Mouse (Mus musculus) midbrain, embryonic 14.5 days (tissue): ENCODE data around the gene Nkx2-5. TPM values are rescaled to one million over a fixed set of nuclear protein-coding genes. Genes with fewer than 3 reads are reported as not detected.
A peak's percentile ranks its signal among the peaks of the same experiment; 100 is the strongest.

ENCODE experiments used
- ATAC-seq: fragments of 200-750 bp; cut with Nextera tagmentation; 2 replicates; pipeline ENCODE4 v1.8.0; 2017; ENCODE audit warnings: moderate number of reproducible peaks, moderate library complexity; ENCODE audit not compliant: low FRiP score, low TSS enrichment
- DNase-seq: peaks from one replicate; pipeline ENCODE4 v3.0.0-alpha.2; 2015
- H3K27ac ChIP-seq: fragments of 300-500 bp; sonication (generic); replicated peaks from 2 replicates; pipeline ENCODE4 v1.5.1; 2014; ENCODE audit warnings: mild to moderate bottlenecking, low read depth, low read length, moderate library complexity
- H3K27me3 ChIP-seq: fragments of 300-500 bp; sonication (generic); 2 replicates; pipeline ENCODE4 v1.6.1; 2014; ENCODE audit warnings: low read length, control low read depth, mixed read lengths; ENCODE audit not compliant: control insufficient read depth, insufficient read depth
- H3K36me3 ChIP-seq: fragments of 300-500 bp; sonication (generic); 2 replicates; pipeline ENCODE4 v1.6.1; 2014; ENCODE audit warnings: low read length, control low read depth; ENCODE audit not compliant: control insufficient read depth, insufficient read depth
- H3K4me1 ChIP-seq: fragments of 300-500 bp; sonication (generic); 2 replicates; pipeline ENCODE4 v1.6.1; 2014; ENCODE audit warnings: mild to moderate bottlenecking, antibody characterized with exemption, low read length, control low read depth; ENCODE audit not compliant: control insufficient read depth, insufficient read depth
- H3K4me2 ChIP-seq: fragments of 300-500 bp; sonication (generic); 2 replicates; pipeline ENCODE4 v1.6.1; 2014; ENCODE audit warnings: mild to moderate bottlenecking, low read length, moderate library complexity
- H3K4me3 ChIP-seq: fragments of 300-500 bp; sonication (generic); replicated peaks from 2 replicates; pipeline ENCODE4 v1.5.1; 2014; ENCODE audit warnings: low read depth, low read length
- H3K9ac ChIP-seq: fragments of 300-500 bp; sonication (generic); replicated peaks from 2 replicates; pipeline ENCODE4 v1.6.1; 2014; ENCODE audit warnings: mild to moderate bottlenecking, low read length, moderate library complexity
- H3K9me3 ChIP-seq: fragments of 300-500 bp; sonication (generic); 2 replicates; pipeline ENCODE4 v1.6.1; 2016; ENCODE audit warnings: low read length, control low read depth, mixed read lengths; ENCODE audit not compliant: control insufficient read depth
- WGBS: fragments of 180-500 bp; shearing (Covaris S2); extraction: QIAGEN DNeasy Blood & Tissue Kit; methylation state at CpG from one replicate; pipeline ENCODE4 v1.1.7; 2014; 5-methylcytosine and 5-hydroxymethylcytosine counted together
- polyA plus RNA-seq: library from polyadenylated mRNA; unstranded; fragments of >200 nt; fragmentation: Nextera tagmentation; extraction: Ambion mirVana; gene quantifications from 2 replicates; pipeline ENCODE4 v1.2.1, GENCODE M21; 2014

Nkx2-5 gene
- polyA plus RNA-seq, 1 experiment from 2014 or later = not detected

GRCm38 (mm10) chr17:26840922-26841731, 3.7 kb downstream of the Nkx2-5 start:
- peaks cover 94% of the 10 kb centered on the region for H3K27me3 ChIP-seq
- ATAC-seq (no peak), DNase-seq (no peak)
- under 1% methylated on average over 48 of the region's 48 CpGs for WGBS
- no peaks in the 10 kb centered on the region for H3K36me3 ChIP-seq
- no peak overlapping the region for H3K4me2 ChIP-seq
- no peaks in the 10 kb centered on the region for H3K4me1 ChIP-seq
- H3K27ac ChIP-seq = no peak overlapping the region
- no peak overlapping the region for H3K9ac ChIP-seq
- no peak overlapping the region for H3K4me3 ChIP-seq
- H3K9me3 ChIP-seq = no peaks in the 10 kb centered on the region

GRCm38 (mm10) chr17:26840439-26840780, 4.4 kb downstream of the Nkx2-5 start:
- 2% methylated on average over 9 of the region's 9 CpGs for WGBS

GRCm38 (mm10) chr17:26839718-26840438, 4.9 kb downstream of the Nkx2-5 start:
- Histone ChIP-seq H3K36me3 (no peaks in the 10 kb centered on the region), H3K27me3 (peaks cover 96% of the 10 kb centered on the region), H3K4me1 (no peaks in the 10 kb centered on the region), H3K27ac (no peak overlapping the region), H3K9me3 (no peaks in the 10 kb centered on the region), H3K4me2 (0 out of 2 replicates have a peak overlapping the region, but pooled peaks have one; percentile 6), H3K4me3 (no peak overlapping the region), H3K9ac (no peak overlapping the region)
- ATAC-seq (no peak), DNase-seq (no peak)
- under 1% methylated on average over 26 of the region's 26 CpGs for WGBS

More at GRCm38 (mm10) chr17:26840439-26840780, 4.4 kb downstream of the Nkx2-5 start:
- H3K36me3 ChIP-seq = no peaks in the 10 kb centered on the region
- no peak overlapping the region for H3K4me2 ChIP-seq
- no peak for DNase-seq
- H3K9ac ChIP-seq = no peak overlapping the region
- no peak for ATAC-seq
- peaks cover 96% of the 10 kb centered on the region for H3K27me3 ChIP-seq
- H3K9me3 ChIP-seq = no peaks in the 10 kb centered on the region
- H3K27ac ChIP-seq = no peak overlapping the region
- no peak overlapping the region for H3K4me3 ChIP-seq
- no peaks in the 10 kb centered on the region for H3K4me1 ChIP-seq

- under 1% methylated on average over 86 of the region's 87 CpGs for WGBS
- Histone ChIP-seq H3K36me3 (no peaks in the 10 kb centered on the region), H3K27me3 (peaks cover 96% of the 10 kb centered on the region), H3K9ac (no peak overlapping the region), H3K4me2 (0 out of 2 replicates have a peak overlapping the region, but pooled peaks have one; percentile 6), H3K9me3 (no peaks in the 10 kb centered on the region), H3K4me1 (no peaks in the 10 kb centered on the region), H3K4me3 (peak overlapping the region; percentile 8; the same call in 1 of the 2 replicates), H3K27ac (no peak overlapping the region)
- DNase-seq = peak; percentile 46
- ATAC-seq = no peak
Observed at GRCm38 (mm10) chr17:26838911-26839717, 5.7 kb downstream of the Nkx2-5 start.

- ATAC-seq (no peak), DNase-seq (no peak)
- Histone ChIP-seq H3K4me1 (no peaks in the 10 kb centered on the region), H3K4me2 (no peak overlapping the region), H3K9me3 (no peaks in the 10 kb centered on the region), H3K27me3 (peaks cover 98% of the 10 kb centered on the region), H3K27ac (no peak overlapping the region), H3K9ac (no peak overlapping the region), H3K4me3 (no peak overlapping the region; the same call in 1 of the 2 replicates), H3K36me3 (no peaks in the 10 kb centered on the region)
- WGBS = 1% methylated on average over 36 of the region's 37 CpGs
Observed at GRCm38 (mm10) chr17:26838191-26838910, 6.5 kb downstream of the Nkx2-5 start.

GRCm38 (mm10) chr17:26837546-26837985, 7.2 kb downstream of the Nkx2-5 start:
- H3K9me3 ChIP-seq = no peaks in the 10 kb centered on the region
- peaks cover 92% of the 10 kb centered on the region for H3K27me3 ChIP-seq
- H3K4me1 ChIP-seq = no peaks in the 10 kb centered on the region
- ATAC-seq (no peak), DNase-seq (no peak)
- no peak overlapping the region for H3K9ac ChIP-seq
- H3K36me3 ChIP-seq = no peaks in the 10 kb centered on the region
- H3K4me3 ChIP-seq = no peak overlapping the region
- under 1% methylated on average over 7 of the region's 7 CpGs for WGBS
- H3K4me2 ChIP-seq = no peak overlapping the region
- H3K27ac ChIP-seq = no peak overlapping the region

- Histone ChIP-seq H3K27me3 (peaks cover 86% of the 10 kb centered on the region), H3K9ac (no peak overlapping the region), H3K4me3 (no peak overlapping the region), H3K27ac (no peak overlapping the region), H3K9me3 (no peaks in the 10 kb centered on the region), H3K36me3 (no peaks in the 10 kb centered on the region), H3K4me1 (no peaks in the 10 kb centered on the region), H3K4me2 (no peak overlapping the region)
- ATAC-seq (no peak), DNase-seq (no peak)
- WGBS = 1% methylated on average over 19 of the region's 19 CpGs
Observed at GRCm38 (mm10) chr17:26836786-26837545, 7.8 kb downstream of the Nkx2-5 start.
